Mouse (Mus musculus) erythroblast, adult 5-6 weeks (primary cell): ENCODE data around the gene Cyp46a1. TPM values are rescaled to one million over a fixed set of nuclear protein-coding genes. Genes with fewer than 3 reads are reported as not detected.

ENCODE experiments used
- ATAC-seq: replicated peaks from 2 replicates; pipeline ENCODE4 v1.8.0; 2016; ENCODE audit warnings: moderate number of reproducible peaks, mild to moderate bottlenecking, moderate TSS enrichment, inconsistent platforms; ENCODE audit not compliant: poor library complexity, low FRiP score, severe bottlenecking
- total RNA-seq, 2 experiments: library from RNA; stranded (forward) in 1 of 2; stranded (reverse) in 1 of 2; fragments of 150-400 nt in 1 of 2; fragments of 200-764, 138-1000 nt in 1 of 2; gene quantifications; 2 replicates each; pipeline versions ENCODE4 v1.2.3 to v1.2.4; 2015 to 2017; ENCODE audit warnings: low replicate concordance in 2 of 2

The Cyp46a1 gene
- total RNA-seq, 2 experiments from 2014 or later, result not detected

DNA sequence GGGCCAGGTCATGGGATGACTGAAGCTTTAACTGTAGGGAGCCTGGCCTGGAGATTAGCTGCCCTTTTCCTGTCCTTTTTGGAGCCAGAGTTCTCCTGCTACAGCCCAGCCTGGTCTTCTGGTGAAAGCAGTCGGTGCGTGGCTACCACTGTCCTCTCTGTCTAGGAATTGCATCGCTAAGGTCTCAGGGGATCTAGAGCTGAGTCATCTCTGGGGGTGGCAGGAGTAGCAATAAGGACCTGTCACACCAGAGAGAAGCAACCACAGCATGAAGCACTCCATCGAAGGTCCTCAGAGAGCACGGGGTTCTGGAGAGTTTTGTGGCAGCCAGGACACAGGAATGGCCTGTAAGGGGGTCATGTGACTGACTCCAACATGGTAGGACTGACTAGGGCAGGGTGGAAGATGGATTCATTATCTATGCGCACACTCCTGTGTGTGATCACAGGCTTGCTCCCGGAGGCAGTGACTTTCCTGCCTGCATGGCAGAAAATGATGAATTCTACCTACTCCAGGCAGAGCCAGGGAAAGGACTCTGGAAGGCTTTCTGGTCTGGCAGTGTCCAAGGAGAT, 23.6 kb upstream of the Cyp46a1 start:
- no peak for ATAC-seq

DNA sequence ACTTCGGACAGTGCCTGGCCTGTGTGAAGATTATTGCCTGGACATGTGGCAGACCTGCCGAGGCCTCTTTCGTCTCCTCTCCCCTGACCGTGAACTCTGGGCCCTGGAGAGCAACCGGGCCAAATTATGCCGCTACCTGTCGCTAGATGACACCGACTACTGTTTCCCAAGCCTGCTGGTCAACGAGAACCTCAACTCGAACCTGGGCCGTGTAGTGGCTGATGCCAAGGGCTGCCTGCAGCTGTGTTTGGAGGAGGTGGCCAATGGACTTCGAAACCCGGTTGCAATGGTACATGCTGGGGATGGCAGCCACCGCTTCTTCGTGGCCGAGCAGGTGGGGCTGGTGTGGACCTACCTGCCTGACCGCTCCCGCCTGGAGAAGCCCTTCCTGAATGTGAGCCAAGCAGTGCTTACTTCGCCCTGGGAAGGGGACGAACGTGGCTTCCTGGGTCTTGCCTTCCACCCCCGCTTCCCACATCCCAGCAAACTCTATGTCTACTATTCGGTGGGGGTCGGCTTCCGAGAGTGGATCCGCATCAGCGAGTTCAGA, 22.4 kb upstream of the Cyp46a1 start:
- no peak for ATAC-seq

DNA sequence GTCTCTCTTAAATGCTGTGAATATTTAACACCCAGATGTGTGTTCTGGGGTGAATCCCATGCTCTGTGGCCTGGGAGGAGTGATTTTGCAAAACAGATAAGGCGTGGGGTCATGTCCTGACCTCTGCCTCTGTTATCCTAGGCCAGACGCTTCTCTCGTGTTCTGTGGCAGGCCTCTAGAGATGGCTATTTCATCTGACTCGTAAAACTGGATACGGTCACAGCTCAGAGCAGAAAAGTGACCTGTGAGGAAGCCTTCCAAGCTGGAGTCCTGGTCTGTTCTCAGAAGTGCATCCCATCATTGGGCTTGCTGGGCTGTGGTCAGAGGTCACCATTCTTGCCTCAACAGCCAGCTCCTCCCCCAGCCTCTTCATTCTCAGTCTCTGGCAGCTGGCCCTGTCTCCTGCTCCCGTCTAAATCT, 21.7 kb upstream of the Cyp46a1 start:
- no peak for ATAC-seq

DNA sequence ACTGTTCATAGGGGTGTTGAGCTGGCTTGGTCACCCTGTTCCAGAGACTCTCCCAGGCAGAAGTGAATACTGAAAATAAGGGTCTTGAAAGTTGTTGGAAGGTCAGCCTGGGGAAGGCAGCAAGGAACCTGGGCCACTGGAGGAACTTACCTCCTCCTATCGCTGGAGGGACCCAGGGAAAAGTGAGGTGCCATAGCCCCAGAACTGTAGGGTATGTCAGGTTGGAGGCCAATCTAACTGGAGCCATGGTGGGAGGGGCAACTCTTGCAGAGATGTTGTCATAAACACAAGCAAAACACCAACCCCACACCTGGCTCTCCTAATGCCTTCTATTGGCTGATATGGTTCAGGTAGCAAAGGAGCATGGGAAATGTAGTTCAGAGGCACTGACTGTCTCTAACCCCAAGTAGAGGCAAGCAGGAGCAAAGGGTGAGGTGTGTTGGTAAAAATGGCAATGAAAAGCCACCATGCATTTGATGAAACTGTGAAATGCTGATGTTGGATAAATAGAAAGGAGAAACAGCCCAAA, 20.9 kb upstream of the Cyp46a1 start:
- no peak for ATAC-seq

DNA sequence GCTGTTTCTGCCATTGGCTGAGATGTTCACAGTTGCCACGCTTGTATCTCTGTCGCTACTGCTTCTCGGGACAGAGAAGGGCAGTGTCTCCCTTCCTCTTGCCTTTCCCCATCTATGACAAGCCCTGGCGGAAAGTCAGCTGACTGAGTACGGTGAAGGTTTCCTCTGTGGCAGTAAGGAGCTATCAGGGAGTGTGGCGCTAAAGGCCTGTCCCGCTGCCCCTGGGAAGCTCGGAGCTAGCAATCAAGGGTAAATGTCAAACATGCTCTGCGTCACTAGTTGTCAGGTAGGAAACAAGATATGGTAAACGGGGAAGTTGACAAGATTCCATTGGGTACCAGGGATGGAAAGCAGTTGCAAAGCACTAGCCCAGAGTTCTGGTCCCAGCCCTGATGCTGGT, 18.4 kb upstream of the Cyp46a1 start:
- no peak for ATAC-seq

DNA sequence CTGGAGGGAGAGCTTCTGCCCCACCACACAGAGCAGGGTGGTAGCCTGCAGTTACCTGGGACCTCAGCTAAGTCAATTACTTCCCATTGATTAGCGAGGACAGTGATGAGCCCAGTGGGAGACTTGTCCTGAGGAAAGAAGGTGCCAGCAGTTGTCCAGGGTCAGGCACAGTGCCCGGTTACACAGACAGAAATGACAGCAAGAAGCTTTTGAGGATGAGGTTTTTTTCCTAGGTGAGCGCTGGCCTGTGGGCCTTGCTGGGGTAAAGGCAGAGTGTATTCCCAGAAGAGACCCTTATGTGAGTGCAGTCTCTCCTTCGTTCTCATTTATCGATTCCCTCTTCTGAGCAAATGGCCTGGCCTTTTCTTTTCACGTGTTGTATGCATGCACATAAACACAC, 17.5 kb upstream of the Cyp46a1 start:
- ATAC-seq, result no peak

DNA sequence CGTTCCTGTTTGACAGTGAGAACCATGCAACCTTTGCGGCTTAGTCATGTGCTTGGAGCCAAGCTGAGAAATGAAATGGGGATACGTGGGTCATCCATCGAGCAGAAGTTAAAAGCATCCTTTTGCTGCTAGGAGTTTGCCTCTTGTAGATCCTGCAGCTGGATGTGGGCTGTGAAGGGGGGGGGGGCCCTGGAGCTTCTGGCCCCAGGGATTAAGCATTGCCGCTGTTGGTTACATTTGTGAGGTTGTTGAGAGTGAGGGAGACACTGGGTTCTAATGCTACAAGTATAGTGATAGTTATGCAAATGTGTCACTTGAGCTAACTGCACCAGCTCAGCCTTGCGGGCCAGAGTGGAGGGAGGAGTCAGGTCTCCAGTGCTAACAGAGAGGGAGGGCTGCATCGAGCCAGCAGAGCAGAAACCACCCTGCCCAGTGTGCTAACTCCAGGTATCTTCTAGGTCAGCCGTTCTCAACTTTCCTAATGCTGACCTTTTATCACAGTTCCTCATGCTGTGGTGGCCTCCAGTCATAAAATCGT, 16.9 kb upstream of the Cyp46a1 start:
- ATAC-seq, result no peak

DNA sequence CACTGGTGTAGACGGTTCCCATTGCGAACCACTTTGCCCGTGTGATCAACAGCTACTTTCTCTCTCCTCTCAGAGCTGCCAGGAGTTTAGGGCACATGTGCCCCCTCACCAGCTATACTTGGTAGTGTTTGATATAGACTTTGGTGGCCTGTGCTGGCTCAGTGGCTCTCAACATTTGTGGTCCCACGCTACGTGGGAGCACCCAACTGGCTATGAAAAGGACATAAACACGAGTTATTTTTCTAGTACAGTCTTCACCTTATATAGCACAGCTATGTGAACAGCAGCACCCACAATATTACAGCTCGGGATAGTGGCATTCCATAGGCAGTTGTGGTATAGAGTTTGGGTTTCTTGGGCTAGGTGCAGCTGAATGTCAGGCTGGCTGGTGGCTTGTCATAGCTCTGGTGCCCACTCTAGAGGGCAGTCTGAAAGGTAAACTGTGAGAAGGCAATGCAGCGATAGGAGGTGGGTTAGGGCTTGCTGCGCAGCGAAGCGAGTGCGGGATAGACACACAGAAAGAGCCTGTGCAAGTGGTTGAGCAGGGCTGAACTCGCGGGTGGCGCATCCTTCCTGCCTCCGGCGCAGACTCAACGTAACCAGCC, 16.3 kb upstream of the Cyp46a1 start:
- no peak for ATAC-seq

DNA sequence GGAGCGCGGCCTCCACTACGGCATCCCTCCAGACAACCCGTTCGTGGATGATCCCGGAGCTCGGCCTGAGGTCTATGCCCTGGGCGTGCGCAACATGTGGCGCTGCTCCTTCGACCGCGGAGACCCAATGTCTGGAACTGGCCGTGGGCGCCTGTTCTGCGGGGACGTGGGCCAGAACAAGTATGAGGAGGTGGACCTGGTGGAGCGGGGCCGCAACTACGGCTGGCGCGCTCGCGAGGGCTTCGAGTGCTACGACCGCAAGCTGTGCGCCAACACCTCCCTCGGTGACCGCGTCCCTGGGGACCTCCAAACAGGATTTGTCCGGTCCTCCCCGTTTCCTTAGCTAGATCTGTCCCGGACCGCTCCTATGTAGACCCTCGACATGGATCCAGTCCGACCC, 15.7 kb upstream of the Cyp46a1 start:
- ATAC-seq, result no peak

DNA sequence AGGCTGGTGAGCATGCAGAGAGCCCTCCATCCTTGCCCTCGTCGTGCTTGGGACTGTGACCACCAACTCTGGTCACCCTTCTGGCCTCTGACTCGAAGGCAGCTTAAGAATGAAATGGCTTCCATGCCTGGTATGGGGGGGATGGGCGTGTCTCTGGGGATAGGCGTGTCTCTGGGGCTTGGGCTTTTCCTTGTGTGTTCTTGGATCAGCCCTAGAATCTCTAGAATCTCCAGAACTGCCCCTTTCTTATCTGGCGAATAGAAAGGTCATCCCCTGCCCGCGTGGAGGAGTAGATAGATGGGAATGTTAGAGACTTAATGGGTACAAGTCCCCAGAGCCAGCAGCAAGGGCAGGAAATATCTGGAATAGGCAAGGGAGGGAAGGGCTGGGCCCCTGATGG, 14.1 kb upstream of the Cyp46a1 start:
- ATAC-seq, result no peak

DNA sequence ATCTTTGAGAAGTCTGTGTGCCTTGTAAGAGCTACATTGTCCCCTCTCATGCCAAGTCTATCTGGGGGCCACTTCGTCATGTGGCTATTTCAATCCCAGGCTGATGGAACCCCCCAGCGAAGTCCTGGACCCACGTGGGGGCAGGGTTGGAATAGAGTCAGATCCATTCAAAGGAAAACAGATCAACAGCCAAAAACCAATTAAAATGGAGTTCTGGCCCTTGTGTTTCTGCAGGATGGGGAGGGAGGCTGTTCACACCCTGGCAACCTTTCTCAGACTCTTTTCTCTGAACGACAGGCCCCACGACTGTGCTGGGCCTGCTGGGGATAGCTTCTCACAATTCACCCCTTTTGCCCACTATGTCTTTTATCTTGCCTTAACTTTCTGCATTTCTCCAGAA, 7.8 kb upstream of the Cyp46a1 start:
- no peak for ATAC-seq

DNA sequence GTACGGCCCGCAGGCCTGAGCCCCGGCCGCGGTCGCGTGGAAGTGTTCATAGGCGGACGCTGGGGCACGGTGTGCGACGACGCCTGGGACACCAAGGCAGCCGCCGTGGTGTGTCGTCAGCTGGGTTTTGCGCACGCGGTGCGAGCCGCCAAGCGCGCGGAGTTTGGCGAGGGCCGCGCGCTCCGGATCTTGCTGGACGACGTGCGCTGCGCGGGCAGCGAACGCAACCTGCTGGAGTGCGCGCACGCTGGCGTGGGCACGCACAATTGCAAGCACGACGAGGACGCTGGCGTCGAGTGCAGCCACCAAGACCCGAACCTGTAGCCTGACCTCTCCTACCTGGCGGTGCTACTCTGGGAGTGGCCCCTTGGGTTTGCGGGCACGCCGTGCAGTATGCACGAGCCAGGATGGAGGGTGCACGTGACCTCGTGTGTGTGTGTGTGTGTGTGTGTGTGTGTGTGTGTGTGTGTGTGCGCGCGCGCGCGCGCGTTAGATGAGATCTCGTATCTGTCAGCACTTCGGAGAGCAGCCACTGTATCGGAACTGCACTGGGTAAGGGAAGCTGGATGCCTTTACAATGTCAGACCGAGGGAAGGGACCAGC, 6.2 kb upstream of the Cyp46a1 start:
- ATAC-seq, result no peak

DNA sequence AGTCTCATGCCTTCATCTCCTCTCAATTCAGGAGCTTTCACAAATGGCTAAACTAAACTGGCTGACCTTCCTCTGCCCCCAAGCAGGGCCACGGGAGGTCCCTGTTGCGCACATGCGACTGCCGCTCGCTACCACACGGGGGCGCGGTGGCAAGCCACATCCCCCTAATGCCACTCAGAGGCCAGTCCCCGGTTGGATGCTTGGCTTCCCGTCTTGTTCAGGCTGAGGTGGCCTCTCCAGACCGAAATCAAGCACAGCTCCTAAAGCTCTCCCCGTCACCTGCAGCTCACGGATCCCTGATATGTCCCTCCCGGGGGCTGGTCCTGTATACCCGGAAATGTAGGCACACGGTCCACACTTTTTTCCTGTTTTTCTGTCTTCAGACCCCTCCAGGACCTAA, 1.1 kb upstream of the Cyp46a1 start:
- no peak for ATAC-seq

DNA sequence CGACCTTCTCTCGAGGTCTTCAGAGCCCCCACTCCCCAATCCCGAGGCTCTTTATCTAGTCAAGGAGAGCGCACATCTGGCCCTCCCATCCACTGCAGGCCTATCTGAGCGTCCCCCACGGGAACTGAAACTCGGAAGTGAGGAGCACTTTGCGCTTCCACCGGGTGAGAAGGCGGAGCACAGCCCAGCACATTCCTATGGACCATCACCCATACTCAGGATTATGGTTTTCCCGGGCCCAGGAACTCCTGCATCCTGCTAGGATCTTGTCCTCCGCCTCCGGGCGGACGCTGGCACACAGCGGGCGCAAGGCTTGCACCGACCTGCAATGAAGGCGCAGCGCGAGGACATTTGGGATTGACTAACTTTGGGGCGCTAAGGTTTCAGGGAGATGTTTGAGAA, 699 bp upstream of the Cyp46a1 start:
- ATAC-seq, result no peak

DNA sequence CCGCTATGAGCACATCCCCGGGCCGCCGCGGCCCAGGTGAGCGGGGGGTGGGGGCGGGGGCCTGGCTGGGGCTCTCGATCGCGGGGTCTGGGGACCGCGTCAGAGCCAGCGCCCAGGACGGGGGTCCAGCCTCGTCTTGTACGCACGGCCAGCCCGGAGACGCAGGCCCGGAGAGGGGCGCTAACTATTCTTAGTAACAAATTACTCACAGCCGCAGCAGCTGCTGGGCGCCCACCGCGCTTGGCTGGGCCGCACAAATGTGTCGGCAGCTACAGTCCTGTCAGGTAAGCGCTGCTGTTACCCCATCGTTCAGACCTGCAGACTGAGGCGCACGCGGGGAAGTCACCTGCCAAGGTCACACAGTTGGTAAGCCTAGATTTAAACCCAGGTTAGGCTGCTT, 348 bp downstream of the Cyp46a1 start:
- ATAC-seq, result no peak

DNA sequence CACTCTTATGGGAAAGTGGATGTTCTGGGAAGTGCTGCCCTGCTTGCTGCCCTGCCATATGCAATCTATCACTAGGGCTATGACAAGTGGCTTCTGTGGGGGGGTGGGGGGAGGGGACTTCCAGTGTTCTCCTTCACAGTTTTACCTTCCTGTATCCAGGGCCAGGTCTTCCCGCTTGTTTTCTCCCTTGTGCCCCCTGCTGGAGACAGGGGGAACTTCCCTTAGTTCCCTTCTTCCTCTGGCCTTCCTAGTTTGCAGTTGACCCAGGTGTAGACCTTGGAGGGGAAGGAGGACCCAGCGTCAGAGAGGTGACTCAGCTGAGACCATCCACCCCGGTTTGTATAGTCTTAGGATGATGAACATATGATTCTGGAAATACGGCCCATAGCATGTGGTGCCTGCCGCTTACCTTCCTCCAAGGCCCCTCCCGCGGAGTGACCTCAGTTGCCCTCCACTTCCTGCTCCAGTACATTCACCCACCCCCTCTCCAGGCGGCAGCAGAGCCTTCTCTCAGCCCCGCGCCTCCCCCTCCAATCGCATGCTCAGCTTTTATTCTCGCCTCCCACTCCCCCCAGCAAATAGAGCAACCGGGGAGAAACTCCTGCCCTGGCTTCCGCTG, 4.5 kb downstream of the Cyp46a1 start:
- ATAC-seq, result no peak

DNA sequence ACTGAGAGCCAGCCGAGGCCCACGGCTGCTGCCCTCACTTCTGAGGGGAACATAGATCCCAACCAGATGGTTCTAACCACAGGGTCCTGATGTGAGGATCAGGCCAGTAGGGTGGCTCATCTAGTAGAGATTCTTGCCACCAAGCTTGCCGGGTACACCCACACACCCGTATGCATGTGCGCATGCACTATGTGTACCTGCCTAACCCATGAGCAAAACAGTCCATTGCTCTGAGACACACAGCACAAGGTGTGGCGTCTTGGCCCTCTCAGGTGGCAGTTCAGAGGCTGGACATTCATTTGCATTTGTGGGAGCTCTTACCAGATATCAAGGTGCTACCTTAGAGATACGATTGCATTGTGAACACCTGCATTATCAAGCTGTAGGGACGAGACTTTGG, 14.0 kb downstream of the Cyp46a1 start:
- no peak for ATAC-seq

DNA sequence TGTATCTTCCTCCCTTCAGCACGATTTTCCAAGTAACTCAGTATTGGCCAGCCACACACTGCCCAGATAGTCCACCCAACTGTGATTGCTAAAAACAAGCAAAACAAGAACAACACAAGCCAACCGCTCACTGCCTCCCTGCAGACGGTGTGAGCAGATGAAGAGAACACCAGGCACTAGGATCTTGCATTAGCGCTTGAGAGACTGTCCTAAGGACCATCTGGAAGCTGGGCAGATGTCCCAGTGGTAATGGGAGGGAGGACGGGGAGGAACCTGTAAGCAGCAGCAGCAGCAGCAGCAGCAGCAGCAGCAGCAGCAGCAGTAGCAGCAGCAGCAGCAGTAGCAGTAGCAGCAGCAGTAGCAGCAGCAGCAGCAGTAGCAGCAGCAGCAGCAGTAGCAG, 14.8 kb downstream of the Cyp46a1 start:
- ATAC-seq, result no peak

DNA sequence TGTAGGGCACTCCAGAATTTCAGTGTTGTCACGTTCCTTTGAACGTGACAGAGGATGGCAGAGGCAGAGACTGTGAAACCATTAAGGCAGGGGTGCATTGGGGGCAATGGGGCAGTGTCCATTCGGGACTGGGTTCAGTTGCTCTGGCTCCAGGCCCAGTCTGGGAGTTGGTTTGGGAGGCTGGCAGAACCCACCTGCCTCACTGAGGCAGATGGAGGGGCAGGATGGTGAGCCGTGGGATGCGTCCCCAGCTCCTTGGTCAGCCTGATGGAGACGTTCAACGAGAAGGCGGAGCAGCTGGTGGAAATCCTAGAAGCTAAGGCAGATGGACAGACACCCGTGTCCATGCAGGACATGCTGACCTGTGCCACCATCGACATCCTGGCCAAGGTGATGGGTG, 16.8 kb downstream of the Cyp46a1 start:
- ATAC-seq, result no peak

DNA sequence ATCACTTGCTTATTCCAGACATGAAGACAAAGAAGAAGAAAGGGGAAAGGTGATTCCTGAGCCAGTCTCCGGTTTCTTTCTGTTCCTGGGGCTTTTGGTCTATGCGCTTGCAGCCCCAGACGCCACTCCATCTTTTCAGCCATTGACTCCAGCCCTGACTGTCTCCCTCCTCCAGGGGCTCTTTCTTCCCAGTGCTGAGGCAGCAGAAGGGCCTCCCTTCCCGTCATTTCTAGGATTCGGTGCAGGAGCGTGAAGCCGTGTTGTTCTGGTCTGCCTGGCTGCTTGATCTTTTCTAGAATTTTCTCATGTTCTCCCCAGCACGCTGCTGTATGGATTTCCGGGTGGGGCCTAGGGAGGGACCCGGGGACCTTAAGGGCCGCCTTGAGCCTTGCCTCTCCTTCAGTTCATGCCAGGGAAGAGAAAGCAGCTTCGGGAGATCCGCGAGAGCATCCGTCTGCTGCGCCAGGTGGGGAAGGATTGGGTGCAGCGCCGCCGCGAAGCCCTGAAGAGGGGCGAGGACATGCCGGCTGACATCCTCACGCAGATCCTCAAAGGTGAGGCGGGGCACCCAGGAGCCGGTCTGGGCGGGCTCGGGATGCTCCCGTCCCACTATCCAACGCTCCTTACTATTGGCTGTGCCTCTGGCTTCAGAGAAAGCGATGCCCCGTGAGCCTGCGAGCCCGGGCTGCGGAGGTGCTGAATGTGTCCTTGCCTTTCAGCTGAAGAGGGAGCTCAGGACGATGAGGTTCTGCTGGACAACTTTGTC, 18.4 kb downstream of the Cyp46a1 start:
- no peak for ATAC-seq
